Mouse (Mus musculus) cerebellum, adult 2 months (tissue): ENCODE results near the gene Gnaz. TPM values are rescaled to one million over a fixed set of nuclear protein-coding genes. Genes with fewer than 3 reads are reported as not detected.

Experiments used
- DNase-seq, 2 experiments: peaks; one replicate each; pipeline ENCODE4 v3.0.0; 2021
- H3K27ac ChIP-seq: fragments of 200-500 bp; 2 replicates; pipeline ENCODE4 v1.5.1; 2012; ENCODE audit warnings: low read length, control low read depth, inconsistent platforms; ENCODE audit not compliant: insufficient read depth
- H3K27me3 ChIP-seq: fragments of 200-500 bp; 2 replicates; pipeline ENCODE4 v1.6.1; 2012; ENCODE audit warnings: inconsistent platforms, mild to moderate bottlenecking, low read length, moderate library complexity; ENCODE audit not compliant: control insufficient read depth, insufficient read depth
- H3K4me1 ChIP-seq: fragments of 200-500 bp; 2 replicates; pipeline ENCODE4 v1.6.1; 2011; ENCODE audit warnings: low read length; ENCODE audit not compliant: control insufficient read depth, insufficient read depth
- H3K4me3 ChIP-seq: fragments of 200-500 bp; replicated peaks from 2 replicates; pipeline ENCODE3; 2011; ENCODE audit warnings: mild to moderate bottlenecking, low read depth, low read length, control low read depth; ENCODE audit not compliant: insufficient read depth
- CTCF ChIP-seq: fragments of 200-500 bp; IDR thresholded peaks from 2 replicates; pipeline ENCODE4 v1.5.1; 2011; ENCODE audit warnings: low read depth, mild to moderate bottlenecking, control low read depth, low read length, moderate library complexity, borderline replicate concordance; ENCODE audit not compliant: insufficient read depth
- POLR2A ChIP-seq: fragments of 200-500 bp; IDR thresholded peaks from 2 replicates; pipeline ENCODE4 v1.6.1; 2011; ENCODE audit warnings: low read length, control low read depth, borderline replicate concordance; ENCODE audit not compliant: insufficient read depth
- WGBS: fragments of 180-500 bp; shearing (Covaris S2); methylation state at CpG from one replicate; pipeline ENCODE4 v1.1.7; 2018; 5-methylcytosine and 5-hydroxymethylcytosine counted together
- polyA plus RNA-seq: library from polyadenylated mRNA; depleted of rRNA; stranded (reverse); fragments of >200 nt; gene quantifications from 2 replicates; pipeline ENCODE4 v1.2.3, GENCODE M21; 2012

The Gnaz gene
- polyA plus RNA-seq, 1 experiment = 44.1 TPM

DNA sequence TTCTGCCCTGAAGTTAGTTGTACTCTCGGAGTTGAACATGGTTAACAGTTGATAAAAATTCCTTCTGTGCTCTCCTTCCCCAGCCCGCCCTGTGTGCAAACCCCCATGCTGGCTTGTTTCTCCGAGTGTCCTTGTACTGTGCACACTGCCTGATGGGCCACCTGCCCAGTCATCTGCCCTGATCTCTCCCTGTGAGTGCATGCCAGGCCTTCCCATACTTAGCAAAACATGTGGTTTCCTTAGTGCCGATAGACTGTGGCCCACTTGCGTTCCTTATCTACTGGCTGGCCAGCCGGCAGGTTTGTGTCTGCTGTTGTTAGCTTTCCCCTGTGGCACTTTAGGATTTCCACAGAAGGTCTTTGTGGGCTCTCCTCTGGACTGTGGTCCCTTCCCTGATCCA, 87.1 kb downstream of the Gnaz start:
- no peak for DNase-seq
- 47% methylated on average over 6 of the region's 6 CpGs for WGBS
- TF ChIP-seq CTCF (no peak), POLR2A (no peak)
- no peaks in the 10 kb centered on the region for H3K27me3 ChIP-seq
- no peak overlapping the region for H3K27ac ChIP-seq
- H3K4me3 ChIP-seq = no peak overlapping the region
- H3K4me1 ChIP-seq = peaks cover 31% of the 10 kb centered on the region

DNA sequence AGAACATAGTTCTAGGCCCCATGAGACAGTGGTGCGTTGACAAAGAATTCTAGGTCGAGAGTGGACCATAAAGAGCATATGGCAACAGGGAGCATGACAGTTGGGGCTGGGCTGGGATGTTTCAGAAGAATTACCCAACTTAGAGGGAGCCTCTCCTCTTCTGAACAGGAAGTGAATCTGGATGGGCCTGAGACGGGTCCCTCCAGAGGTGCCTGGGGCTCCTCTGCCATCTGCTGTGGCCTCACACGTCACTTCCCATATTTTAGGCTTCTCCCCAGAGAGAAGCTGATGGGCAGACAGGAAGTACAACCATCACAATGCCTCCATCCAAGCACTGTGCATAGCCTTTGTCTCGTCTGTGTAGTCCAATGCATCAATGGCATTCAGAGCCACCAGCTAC, 88.7 kb downstream of the Gnaz start:
- TF ChIP-seq CTCF (no peak), POLR2A (no peak)
- H3K27ac ChIP-seq = no peak overlapping the region
- 81% methylated on average over 5 of the region's 5 CpGs for WGBS

DNA sequence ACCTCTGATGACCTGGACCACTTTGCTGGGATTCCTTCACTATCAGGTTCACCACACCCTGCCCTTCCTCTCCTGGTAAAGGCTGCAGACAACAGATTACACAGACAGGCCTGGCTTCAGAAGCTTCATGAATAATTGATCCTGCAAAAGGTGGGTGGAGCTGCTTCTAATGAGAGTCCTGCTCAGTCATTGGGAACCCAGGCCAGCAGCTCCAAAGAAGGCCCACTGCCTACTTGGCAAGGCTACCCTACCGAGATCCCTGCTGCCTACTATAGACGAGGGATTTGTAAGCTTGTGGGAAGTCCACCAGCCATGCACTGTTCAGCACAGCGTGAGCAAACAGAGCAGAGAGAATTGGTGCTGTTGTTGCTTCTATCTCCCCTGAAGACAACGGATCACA, 89.3 kb downstream of the Gnaz start:
- WGBS = 17% methylated on average over 4 of the region's 4 CpGs
- Histone ChIP-seq H3K27ac (no peak overlapping the region), H3K4me3 (no peak overlapping the region), H3K4me1 (peaks cover 24% of the 10 kb centered on the region), H3K27me3 (no peaks in the 10 kb centered on the region)
- TF ChIP-seq POLR2A = no peak
- TF ChIP-seq CTCF = no peak
- no peak for DNase-seq

More for the DNA sequence above, 88.7 kb downstream of the Gnaz start:
- DNase-seq = no peak
- Histone ChIP-seq H3K4me3 (no peak overlapping the region), H3K27me3 (no peaks in the 10 kb centered on the region), H3K4me1 (peaks cover 30% of the 10 kb centered on the region)

DNA sequence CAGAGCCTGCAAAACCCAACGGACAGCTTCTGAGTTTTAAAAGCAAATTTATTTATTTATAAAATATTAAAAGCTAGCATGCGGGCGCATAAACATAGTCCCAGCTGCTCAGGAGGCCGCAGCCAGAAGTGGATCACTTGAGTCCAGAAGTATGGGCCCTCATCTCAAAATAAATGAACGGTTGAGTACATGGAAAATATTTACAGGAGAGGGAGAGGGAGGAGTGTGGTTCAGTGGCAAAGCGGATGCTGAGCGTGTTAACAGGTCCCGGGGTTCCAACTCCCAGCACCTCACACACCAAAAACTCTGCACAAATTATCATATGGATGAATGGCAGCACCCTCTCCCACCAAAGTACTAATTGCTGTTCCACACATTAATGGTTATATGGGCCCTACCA, 91.4 kb downstream of the Gnaz start:
- no peak for DNase-seq
- TF ChIP-seq POLR2A = no peak
- TF ChIP-seq CTCF = no peak
- H3K27me3 ChIP-seq = no peaks in the 10 kb centered on the region
- no peak overlapping the region for H3K27ac ChIP-seq
- 87% methylated on average over 8 of the region's 8 CpGs for WGBS
- peaks cover 15% of the 10 kb centered on the region for H3K4me1 ChIP-seq
- no peak overlapping the region for H3K4me3 ChIP-seq

DNA sequence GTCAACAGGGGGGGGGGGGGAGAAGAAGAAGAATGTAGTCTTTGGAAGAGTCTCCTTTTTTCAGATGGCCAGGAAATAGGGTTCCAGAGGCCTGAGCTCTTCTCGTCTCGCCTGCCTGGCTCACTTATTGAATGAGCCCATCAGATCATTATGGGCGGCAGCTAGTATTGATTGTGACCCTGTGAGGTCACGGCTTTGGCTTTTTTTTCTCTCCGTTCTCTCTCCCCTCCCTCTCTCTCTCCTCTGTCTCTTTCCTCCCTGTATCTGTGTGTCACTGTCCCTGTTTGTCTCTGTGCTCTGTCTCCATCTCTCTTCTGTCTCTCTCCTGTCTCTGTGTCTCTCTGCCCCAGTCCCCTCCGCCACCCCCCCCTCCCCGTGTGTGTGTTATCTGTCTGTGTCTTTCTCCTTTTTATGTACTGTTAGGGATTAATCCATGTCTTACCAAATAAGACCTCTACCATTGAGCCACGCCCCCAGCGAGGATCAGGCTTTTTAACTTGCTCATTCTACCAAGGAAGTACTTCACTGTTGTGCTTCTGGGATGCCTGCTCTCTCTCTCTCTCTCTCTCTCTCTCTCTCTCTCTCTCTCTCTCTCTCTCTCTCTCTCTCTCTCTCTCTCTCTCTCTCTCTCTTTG, 91.9 kb downstream of the Gnaz start:
- Histone ChIP-seq H3K27ac (no peak overlapping the region), H3K4me1 (peaks cover 18% of the 10 kb centered on the region), H3K27me3 (no peaks in the 10 kb centered on the region), H3K4me3 (no peak overlapping the region)
- no peak for TF ChIP-seq POLR2A
- no peak for TF ChIP-seq CTCF
- DNase-seq = no peak
- WGBS = 44% methylated on average over 9 of the region's 9 CpGs

DNA sequence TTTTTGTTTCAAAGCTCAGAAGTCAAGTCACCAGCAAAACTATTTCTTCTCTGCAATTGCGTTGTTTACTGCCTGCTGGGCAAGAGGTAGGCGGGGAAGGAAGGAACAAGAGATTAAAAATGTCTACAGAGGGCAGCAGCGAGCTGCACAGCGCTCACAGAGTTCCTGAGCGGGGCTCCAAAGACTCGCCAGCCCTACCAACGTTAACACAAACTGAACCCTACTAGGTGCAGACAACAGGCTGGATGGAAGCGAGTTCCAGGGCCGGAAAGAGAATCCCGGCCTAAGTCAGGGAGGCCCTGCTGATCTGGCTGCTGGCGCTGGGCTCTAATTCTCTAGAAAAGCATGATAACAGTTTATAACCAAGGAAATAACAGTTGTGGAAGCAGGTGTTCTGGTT, 92.4 kb downstream of the Gnaz start:
- H3K27ac ChIP-seq = no peak overlapping the region
- DNase-seq = peak; percentile 78 to 79
- TF ChIP-seq CTCF (peak; percentile 95), POLR2A (no peak)
- WGBS = under 1% methylated on average over 11 of the region's 11 CpGs
- H3K4me3 ChIP-seq = no peak overlapping the region
- H3K27me3 ChIP-seq = no peaks in the 10 kb centered on the region
- peaks cover 14% of the 10 kb centered on the region for H3K4me1 ChIP-seq

DNA sequence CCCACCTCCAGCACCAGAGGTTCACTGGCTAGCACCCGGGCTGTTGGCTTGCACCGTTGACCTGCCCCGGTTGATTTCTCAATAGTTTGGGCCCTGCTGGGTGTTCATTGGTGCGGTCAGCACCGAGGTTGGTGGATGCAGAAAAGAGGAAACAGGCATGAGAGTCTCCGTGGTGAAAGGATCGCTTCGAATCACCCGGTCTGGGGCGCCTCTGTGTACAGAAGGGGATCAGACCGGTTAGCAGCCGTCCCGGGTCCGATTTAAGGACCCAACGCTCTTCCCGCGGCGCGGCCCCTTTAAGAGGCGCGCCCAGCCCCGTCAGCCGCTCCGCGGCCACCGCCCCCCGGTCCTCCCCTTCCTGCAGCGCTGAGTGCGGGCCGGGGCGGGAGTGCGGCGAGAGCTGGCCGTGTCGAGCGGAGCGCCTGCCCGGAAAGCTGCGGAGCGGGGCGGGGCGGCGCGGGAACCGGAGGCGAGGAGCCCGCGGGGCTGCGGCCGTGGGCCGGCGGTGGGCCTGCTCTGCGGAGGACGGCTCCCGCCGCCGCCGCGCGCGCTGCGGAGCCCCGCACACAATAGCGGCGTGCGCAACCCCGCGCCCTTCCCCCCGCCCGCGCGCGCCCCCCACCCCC, 93.4 kb downstream of the Gnaz start, which contains the start of gene Bcr:
Gene Bcr, plus strand, starts transcription at position 376 of the 626 bp plus-strand sequence.
- TF ChIP-seq CTCF (no peak), POLR2A (peak; percentile 62)
- Histone ChIP-seq H3K4me3 (peak within 1 kb of the TSS; percentile 50), H3K27me3 (no peaks in the 10 kb centered on the region), H3K27ac (no peak within 1 kb of the TSS), H3K4me1 (peaks cover 13% of the 10 kb centered on the region)
- WGBS = 2% methylated on average over 68 of the region's 73 CpGs
- peak; percentile 84 to 85 for DNase-seq

DNA sequence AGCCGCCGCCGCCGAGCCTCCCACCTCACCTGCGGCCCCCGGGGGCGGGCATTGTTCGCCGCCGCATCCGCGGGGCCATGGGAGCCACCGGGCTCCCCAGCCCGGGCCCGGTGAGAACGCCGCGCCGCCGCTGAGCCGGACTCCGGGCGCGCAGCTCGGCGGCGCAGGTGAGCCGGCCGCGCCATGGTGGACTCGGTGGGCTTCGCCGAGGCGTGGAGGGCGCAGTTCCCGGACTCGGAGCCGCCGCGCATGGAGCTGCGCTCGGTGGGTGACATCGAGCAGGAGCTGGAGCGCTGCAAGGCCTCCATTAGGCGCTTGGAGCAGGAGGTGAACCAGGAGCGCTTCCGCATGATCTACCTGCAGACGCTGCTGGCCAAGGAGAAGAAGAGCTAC, 93.9 kb downstream of the Gnaz start:
- peaks cover 13% of the 10 kb centered on the region for H3K4me1 ChIP-seq
- DNase-seq = peak; percentile 45 to 62
- H3K4me3 ChIP-seq = peak overlapping the region; percentile 50
- no peak for TF ChIP-seq CTCF
- TF ChIP-seq POLR2A = no peak
- under 1% methylated on average over 48 of the region's 48 CpGs for WGBS
- H3K27me3 ChIP-seq = no peaks in the 10 kb centered on the region
- no peak overlapping the region for H3K27ac ChIP-seq
